Mouse (Mus musculus) spleen, embryonic (tissue): ENCODE results near the gene 4933405L10Rik.

Experiments
- CTCF ChIA-PET: fragments of 350-600 bp; sonication (Branson Sonifier 250); formaldehyde crosslinking; loops from one replicate; lab custom pipeline; 2022; lab: Charles Lee

Gene 4933405L10Rik

GRCm38 (mm10) chr8:105700566-105700965 lies 6.9 kb upstream of the 4933405L10Rik start:
- CTCF ChIA-PET = interaction anchor here (0.6 kb wide), 1 partner anchor 76 kb away, joined by 4 read pairs; no protein-coding TSS in a partner anchor

GRCm38 (mm10) chr8:105700966-105701824 lies 6.3 kb upstream of the 4933405L10Rik start, which contains the start of the genes Acd and Pard6a:
Gene Acd (minus strand): TSS chr8:105701102.
Gene Pard6a (plus strand): TSS chr8:105701148.
- CTCF ChIA-PET = interaction anchor here (0.6 kb wide), 1 partner anchor 103 kb away, joined by 3 read pairs; no protein-coding TSS in a partner anchor

- CTCF ChIA-PET = interaction anchor here (0.6 kb wide), 1 partner anchor 103 kb away, joined by 3 read pairs; no protein-coding TSS in a partner anchor
Measured at GRCm38 (mm10) chr8:105702001-105702401, 5.5 kb upstream of the 4933405L10Rik start.

GRCm38 (mm10) chr8:105702731-105703415 lies 4.6 kb upstream of the 4933405L10Rik start:
- CTCF ChIA-PET = no interaction called here

GRCm38 (mm10) chr8:105704146-105704812 lies 3.2 kb upstream of the 4933405L10Rik start:
- CTCF ChIA-PET = interaction anchor here (0.6 to 0.7 kb wide), 2 partner anchors 102 to 145 kb away, joined by 3 to 5 read pairs; no protein-coding TSS in a partner anchor

- CTCF ChIA-PET = interaction anchor here (0.6 to 0.7 kb wide), 4 partner anchors 60 to 212 kb away, joined by 3 to 8 read pairs (median 6); no protein-coding TSS in a partner anchor
Measured at GRCm38 (mm10) chr8:105704955-105705354, 2.5 kb upstream of the 4933405L10Rik start.

- CTCF ChIA-PET = no interaction called here
Measured at GRCm38 (mm10) chr8:105706426-105706825, 1.0 kb upstream of the 4933405L10Rik start.

GRCm38 (mm10) chr8:105708675-105709074 lies 1.2 kb downstream of the 4933405L10Rik start:
- CTCF ChIA-PET = interaction anchor here (0.7 kb wide), 1 partner anchor 30 kb away, joined by 3 read pairs; no protein-coding TSS in a partner anchor

GRCm38 (mm10) chr8:105709317-105709716 lies 1.9 kb downstream of the 4933405L10Rik start:
- CTCF ChIA-PET = no interaction called here

GRCm38 (mm10) chr8:105712286-105712685 lies 4.8 kb downstream of the 4933405L10Rik start:
- CTCF ChIA-PET = interaction anchor here (0.6 kb wide), 1 partner anchor 105 kb away, joined by 3 read pairs; no protein-coding TSS in a partner anchor

GRCm38 (mm10) chr8:105714139-105714538 lies 6.7 kb downstream of the 4933405L10Rik start:
- CTCF ChIA-PET = interaction anchor here (0.7 to 1.1 kb wide), 5 partner anchors 21 to 218 kb away, joined by 3 to 12 read pairs (median 3); no protein-coding TSS in a partner anchor

- CTCF ChIA-PET = interaction anchor here (0.6 to 0.7 kb wide), 2 partner anchors 101 to 117 kb away, joined by 3 read pairs; no protein-coding TSS in a partner anchor
Measured at GRCm38 (mm10) chr8:105715042-105715441, 7.6 kb downstream of the 4933405L10Rik start.

- CTCF ChIA-PET = no interaction called here
Measured at GRCm38 (mm10) chr8:105716302-105716945, 9.0 kb downstream of the 4933405L10Rik start.

GRCm38 (mm10) chr8:105719637-105720036 lies 12.2 kb downstream of the 4933405L10Rik start:
- CTCF ChIA-PET = no interaction called here

GRCm38 (mm10) chr8:105722861-105723260 lies 15.4 kb downstream of the 4933405L10Rik start:
- CTCF ChIA-PET = no interaction called here

- CTCF ChIA-PET = no interaction called here
Measured at GRCm38 (mm10) chr8:105725726-105726125, 18.3 kb downstream of the 4933405L10Rik start.

GRCm38 (mm10) chr8:105727397-105728124 lies 20.1 kb downstream of the 4933405L10Rik start:
- CTCF ChIA-PET = no interaction called here

- CTCF ChIA-PET = interaction anchor here (0.5 kb wide), 1 partner anchor 35 kb away, joined by 3 read pairs; no protein-coding TSS in a partner anchor
Measured at GRCm38 (mm10) chr8:105732186-105732585, 24.7 kb downstream of the 4933405L10Rik start.

- CTCF ChIA-PET = no interaction called here
Measured at GRCm38 (mm10) chr8:105739216-105739615, 31.8 kb downstream of the 4933405L10Rik start.

- CTCF ChIA-PET = no interaction called here
Measured at GRCm38 (mm10) chr8:105743301-105743700, 35.8 kb downstream of the 4933405L10Rik start.
